8 mouse cellular contexts compared by ENCODE assay signal in genomic region chr5:37895441-37896336, GRCm38 (mm10).
A peak's percentile ranks its signal among the peaks of the same experiment; 100 is the strongest.
DNase-seq lines count a peak whose midpoint lies in the region; ATAC-seq and TF ChIP-seq lines count a peak whose summit lies in the region.

No protein-coding gene starts in this region.

- peak; percentile 50 for TF ChIP-seq CTCF in left cerebral cortex, adult 2 months (IDR thresholded peaks at IDR 0.05)
- TF ChIP-seq CTCF in midbrain, postnatal 0 days (IDR thresholded peaks at IDR 0.05): peak; percentile 57

- no peak overlapping the region for H3K9ac ChIP-seq in midbrain, postnatal 0 days (replicated peaks; ENCODE audit: low read length, poor library complexity, severe bottlenecking)

- no peaks in the 10 kb centered on the region for H3K36me3 ChIP-seq in midbrain, postnatal 0 days (ENCODE audit: insufficient read depth, low read length)

- H3K4me1 ChIP-seq in midbrain, postnatal 0 days (ENCODE audit: insufficient read depth, low read length): peaks cover 3% of the 10 kb centered on the region; the same call in 1 of the 2 replicates

- ATAC-seq in midbrain, postnatal 0 days (ENCODE audit: low FRiP score): 0 out of 2 replicates have a peak, but pooled peaks have one; percentile 27
- no peak for ATAC-seq in cerebellum, adult (ENCODE audit: insufficient number of reproducible peaks, low FRiP score, low TSS enrichment)

- H3K27ac ChIP-seq in left cerebral cortex, adult 2 months: no peak overlapping the region
- H3K27ac ChIP-seq in midbrain, postnatal 0 days (ENCODE audit: low read depth, low read length): no peak overlapping the region

- 7% methylated on average over 19 of the region's 19 CpGs for WGBS in midbrain, postnatal 0 days

- intact Hi-C loops in left cerebral cortex, adult 2 months (cut with DNase I): loop anchor here (5.0 kb wide), 1 partner anchor 192 kb away; no protein-coding TSS in a partner anchor

- peaks cover 34% of the 10 kb centered on the region for H3K27me3 ChIP-seq in midbrain, postnatal 0 days (ENCODE audit: insufficient read depth, low read length)

- H3K4me2 ChIP-seq in midbrain, postnatal 0 days (ENCODE audit: low read depth, low read length, poor library complexity, severe bottlenecking): no peak overlapping the region

- no peak for DNase-seq in left cerebral cortex, adult 2 months (ENCODE audit: extremely low spot score in 1 of 2, low spot score in 2 of 2)
- no peak for DNase-seq in left cerebral cortex, adult 9 months (ENCODE audit: low spot score in 2 of 2)
- DNase-seq in embryo, embryonic 11 days: peak; percentile 89
- peak; percentile 79 for DNase-seq in forelimb bud, embryonic 11.5 days (ENCODE audit: low read depth, low spot score)
- DNase-seq in midbrain, postnatal 0 days (ENCODE audit: low spot score): peak; percentile 48
- DNase-seq in cerebellum, adult 8-10 months: no peak
- DNase-seq in adrenal gland, postnatal 4 days (ENCODE audit: low spot score in 2 of 2): no peak

- no peak overlapping the region for H3K4me3 ChIP-seq in left cerebral cortex, adult 2 months
- H3K4me3 ChIP-seq in midbrain, postnatal 0 days (ENCODE audit: low read depth, low read length): no peak overlapping the region

- no peaks in the 10 kb centered on the region for H3K9me3 ChIP-seq in midbrain, postnatal 0 days (ENCODE audit: low read length)

Comparison
In these comparisons a context has a peak if more than half of its experiments do, and no peak if none do; other contexts are left out.
1. DNase-seq: peak in embryo, embryonic 11 days (single experiment), forelimb bud, embryonic 11.5 days (single experiment) and midbrain, postnatal 0 days (single experiment); none in left cerebral cortex, adult 2 months (0 of 2), left cerebral cortex, adult 9 months (0 of 2), cerebellum, adult 8-10 months (single experiment) and adrenal gland, postnatal 4 days (0 of 2).